Mouse (Mus musculus): Measurements from ENCODE around the gene Usp7.

Gene Usp7

DNA sequence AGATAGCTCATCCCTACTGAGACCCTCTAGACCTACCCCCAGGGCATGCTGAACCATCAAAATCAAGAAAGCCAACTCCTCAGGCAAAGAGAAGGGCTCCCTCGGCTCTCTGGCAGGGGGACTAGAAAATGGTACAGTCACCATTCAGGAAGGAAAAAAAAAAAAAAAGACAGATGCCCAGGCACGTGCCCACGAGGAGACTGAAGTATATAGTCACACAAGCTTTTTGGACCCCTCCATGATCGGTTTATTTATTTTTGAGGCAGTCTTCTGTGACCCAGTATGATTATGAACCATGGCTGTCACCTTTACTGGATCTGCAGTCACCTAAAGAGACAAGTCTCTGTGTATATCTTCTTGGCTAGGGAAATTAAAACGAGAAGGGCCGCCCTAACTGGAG, 118.8 kb downstream of the Usp7 start:
- DNase-seq (ENCODE audit: low spot score) = no peak

DNA sequence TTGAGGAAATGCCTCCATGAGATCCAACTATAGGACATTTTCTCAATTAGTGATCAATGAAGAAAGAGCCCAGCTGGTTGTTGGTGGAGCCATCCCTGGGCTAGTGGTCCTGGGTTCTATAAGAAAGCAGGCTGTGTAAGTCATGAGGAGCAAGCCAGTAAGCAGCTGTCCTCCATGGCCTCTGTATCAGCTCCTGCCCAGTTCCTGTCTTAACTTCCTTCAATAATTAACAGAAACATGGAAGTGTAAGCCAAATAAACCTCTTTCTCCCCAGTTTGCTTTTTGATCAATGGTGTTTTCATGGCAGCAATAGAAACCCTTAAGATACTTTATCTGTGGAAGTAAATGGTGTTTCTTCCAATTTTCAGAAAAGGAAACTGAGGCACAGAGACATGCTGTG, 119.3 kb downstream of the Usp7 start:
- DNase-seq (ENCODE audit: low spot score) = no peak

DNA sequence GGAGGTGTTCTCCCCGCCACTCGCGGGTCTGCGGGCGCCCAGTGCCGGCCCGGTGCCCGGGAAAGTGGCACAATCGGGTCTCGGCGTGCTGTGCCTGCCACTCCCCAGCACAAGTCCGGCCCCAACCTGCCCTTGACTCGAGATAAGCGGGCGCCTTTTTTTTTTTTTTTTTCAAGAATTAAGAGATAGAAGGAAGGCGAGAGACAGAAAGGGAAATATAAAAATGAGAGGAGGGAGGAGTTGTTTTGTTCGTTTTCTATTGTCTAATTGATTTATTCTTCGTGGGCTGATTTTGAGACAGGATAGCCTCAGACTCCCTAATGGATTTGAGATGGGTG, 119.8 kb downstream of the Usp7 start:
- DNase-seq (ENCODE audit: low spot score) = no peak

DNA sequence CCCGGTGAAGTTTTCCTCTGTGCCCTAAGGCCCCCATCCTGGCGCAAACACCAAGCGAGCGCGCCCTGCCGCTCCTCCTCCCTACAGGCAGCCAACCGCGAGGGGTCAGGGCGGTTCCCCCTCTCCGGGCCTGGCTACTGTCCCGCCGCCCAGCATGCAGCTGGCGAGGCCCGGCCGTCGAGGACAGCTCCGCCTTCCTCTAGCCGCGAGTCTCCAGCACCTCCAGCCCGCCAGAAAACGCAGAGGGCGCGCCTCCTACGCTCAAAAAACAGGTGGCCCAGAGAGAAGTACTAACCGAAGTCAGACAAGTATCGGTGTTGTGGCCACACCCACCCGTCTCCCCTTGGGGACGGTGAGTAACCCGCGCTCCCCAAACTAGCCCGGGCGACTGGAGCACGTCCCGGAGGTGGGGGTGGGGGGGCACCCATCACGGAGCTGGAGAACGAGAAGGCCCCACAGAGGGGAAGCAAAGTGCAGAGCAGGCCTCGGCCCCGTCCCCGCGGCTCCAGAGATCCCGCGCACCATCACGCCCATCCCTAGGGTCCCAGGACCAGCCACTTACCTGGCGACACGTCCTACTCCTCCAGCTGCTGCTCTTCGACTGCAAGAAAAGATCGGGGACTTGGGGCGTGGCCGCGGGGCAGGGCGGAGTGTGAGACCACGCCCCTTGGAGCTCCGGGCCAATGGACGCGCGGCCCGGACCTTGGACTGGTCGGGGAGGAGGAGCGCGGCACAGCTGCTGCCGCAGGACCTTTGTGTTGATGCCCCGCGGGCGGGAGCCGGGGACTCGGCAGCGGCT, 120.4 kb downstream of the Usp7 start, which contains the start of gene Carhsp1:
TSS of gene Carhsp1 (minus strand) at position 605 of the 799 bp plus-strand sequence.
- peak; percentile 56 for DNase-seq (ENCODE audit: low spot score)

DNA sequence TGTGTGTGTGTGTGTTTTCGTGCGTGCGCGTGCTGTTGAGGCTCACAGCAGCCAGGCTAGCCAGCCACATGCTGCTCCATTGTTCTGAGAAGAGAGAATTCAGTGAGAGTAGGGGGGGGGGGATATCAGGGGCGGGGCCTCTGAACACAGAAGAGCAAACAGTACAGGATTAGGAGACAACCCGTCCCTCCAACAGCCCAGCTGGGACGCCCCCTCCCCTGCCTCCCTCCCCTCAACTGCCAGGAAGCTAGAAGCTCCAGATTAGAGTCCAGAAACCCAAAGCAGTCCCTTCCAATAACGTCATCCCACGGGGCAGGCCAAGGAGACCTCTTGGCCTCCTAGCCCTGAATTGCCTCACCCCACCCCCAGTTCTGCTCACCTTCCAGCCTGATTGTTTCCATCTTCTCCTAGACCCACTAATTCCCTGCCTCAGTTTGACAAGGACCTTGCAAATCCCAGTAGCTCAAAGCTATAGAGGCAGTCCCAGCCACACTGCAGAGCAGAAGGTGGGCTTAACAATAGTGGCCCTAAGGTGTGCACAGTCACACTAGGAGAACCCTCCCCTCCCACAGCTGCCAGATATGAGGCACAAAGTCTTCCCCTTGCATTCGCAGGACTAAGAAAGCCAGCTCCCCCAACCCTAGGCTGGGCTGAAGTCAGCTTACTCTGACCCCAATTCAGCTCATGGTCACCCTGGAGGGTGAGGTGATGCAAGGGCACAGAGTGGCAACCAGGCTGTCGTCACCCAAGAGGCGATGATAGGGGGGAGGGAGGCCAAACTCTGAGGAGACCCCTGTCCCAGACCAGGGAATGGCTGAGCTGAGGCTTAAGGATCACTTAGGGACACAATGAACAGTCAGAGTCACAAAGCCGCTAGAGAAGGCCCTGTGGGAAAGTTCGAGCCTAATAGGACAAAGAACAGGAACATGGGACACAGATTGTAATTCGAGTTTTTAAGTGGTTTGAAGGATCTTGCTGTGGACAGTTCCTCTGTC, 121.8 kb downstream of the Usp7 start:
- DNase-seq (ENCODE audit: low spot score) = no peak

DNA sequence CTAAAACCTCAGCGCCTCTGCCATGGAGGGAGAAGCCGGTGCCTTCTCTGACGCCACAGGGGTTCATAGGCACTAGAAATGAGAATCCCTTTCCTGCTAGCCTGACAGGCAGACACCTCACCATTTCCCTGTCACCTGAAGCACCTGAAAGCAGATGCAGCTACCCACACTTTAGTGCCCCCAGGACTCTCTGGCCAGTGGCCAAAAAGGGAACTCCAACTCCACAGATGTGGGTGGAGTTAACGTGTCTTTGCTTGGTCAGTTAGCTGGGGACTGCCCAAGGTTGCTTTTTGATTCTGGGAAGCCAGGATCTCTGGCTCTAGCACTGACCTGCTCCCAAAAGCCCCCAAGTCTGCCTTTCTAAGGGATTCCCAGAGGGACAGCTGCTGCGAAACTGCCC, 122.7 kb downstream of the Usp7 start:
- no peak for DNase-seq (ENCODE audit: low spot score)

DNA sequence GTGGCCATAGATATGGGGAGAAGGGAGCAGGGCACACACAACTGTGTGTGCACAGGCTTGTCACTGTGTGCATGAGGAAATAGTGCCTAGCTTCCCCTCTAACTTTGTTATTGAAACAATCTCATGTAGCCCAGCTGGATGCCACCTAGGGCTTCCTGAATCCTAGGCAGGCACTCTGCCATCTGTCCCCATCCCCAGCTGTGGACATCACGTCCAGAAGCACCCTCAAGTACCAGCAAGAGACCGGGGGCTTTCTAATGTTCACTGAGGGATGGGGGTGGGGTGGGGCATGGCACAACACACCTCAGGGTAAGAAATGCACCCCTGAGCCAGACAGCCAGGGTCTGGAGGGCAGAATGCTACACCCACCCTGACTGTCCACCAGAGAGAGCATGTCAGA, 123.7 kb downstream of the Usp7 start:
- no peak for DNase-seq (ENCODE audit: low spot score)

DNA sequence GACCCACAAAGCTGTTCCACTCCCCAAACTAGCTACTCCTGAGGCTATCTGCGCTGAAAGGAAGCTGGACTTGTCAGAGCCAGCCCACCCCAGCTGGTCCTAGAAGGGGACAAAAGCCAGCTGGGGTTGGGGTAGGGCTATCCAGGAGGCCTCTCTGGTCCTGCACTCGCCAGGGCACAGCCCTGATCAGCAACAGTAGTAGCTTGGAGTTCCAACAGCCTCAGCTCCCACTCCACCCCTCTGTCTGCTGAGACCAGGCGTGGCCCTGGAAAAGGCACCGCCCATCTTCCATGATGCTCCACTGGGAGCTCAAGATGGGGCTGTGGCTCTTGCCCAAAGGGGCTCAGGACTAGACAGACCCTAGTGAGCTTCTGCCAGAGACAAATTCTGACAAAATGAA, 124.3 kb downstream of the Usp7 start:
- no peak for DNase-seq (ENCODE audit: low spot score)

DNA sequence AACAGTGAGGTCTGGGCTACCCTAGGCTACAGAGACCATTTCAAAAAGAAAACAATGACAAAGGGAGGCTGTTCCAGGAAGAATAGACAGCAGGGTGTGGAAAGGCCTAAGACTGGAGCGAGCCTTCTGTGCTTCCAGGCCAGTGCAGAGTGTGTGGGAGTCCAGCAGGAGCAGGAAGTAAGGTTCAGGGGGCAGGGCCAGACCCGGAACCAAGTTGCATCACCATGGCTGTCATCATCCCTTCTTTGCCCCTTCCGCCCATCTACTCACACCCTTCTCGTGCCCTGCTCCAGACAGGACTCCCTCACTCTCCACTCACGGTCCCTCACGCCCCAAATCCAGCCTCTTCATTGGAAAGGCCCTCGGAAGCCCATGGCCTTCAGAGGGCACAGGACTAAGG, 124.8 kb downstream of the Usp7 start:
- no peak for DNase-seq (ENCODE audit: low spot score)

DNA sequence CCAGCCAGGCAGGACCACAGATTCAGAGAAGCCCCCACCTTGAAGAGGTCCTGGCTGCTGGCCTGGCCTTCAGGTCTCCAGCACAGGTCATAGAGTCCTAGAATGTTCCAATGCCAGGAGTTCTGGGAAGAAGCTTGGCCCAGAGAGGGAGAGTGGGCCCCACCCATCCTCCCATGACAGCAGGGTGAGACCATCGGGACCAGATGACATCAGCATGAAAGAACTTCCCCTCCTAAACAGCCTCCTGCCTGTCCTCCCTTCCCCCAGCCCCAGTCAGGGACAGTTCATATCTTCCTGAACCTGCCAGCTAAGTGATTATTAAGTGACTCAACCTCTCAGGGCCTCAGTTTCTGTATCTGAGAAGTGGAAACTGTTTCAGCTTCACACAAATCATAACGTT, 125.7 kb downstream of the Usp7 start:
- DNase-seq (ENCODE audit: low spot score) = no peak

DNA sequence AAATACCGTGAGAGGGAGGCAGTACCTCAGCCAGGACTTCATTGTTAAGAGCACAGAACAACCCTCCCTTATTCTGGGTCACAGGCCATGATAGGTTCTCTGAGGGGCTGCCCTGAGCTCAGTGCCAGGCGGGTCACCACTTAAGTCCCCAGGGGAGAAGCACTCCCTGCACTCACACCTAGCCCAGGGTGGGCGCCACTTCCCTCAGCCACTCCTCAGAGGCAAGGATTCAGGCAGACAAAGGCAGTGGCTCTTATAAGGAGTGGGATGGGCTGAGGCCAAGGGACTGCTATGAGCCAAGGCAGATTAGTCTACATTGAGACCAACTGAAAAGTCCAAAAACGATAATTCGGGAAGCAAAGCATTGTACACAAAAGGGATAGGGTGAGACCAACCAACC, 126.7 kb downstream of the Usp7 start:
- no peak for DNase-seq (ENCODE audit: low spot score)

DNA sequence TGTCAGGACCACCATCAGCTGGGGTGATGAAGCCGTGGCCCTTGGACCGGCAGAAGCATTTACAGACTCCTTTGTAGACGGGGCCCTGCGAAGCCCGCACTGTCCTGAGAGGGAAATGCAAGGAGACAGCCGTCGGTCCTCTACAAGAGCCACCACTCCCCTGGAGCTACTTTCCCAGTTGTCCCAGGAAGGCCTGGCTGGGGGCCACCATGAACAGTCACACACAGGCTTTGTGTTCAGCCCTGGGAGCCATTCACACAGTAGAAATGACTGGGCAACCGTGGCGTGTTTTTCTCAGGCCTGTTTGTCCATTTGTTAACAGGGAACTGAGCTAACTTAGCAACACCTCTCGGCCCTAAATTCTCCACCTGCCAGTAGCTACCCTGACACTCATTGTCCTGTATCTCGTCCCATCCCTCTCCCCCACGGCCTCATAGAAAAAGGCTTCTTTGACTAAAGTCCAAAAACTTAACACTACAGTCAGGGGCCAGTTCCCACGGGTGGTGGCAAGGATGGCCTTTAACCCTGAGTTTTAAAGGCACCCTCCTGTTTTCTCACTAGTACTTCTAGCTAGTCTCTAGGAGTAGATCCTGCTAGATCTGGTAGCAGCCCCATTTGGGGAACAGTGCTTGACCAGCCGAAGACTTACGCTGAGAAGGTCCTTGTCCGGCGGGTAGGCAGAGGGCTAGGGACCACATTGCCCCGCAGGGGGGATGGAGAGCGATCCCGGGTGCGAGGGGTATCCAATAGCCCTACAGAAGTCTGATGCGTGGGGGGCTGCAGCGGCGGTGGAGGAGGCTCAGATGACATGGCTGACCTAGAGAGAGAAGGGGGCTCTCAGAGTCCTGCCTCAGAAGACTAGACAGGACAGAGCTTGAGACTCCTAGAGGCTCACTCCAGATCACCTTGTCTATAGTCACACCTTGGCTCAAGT, 128.2 kb downstream of the Usp7 start:
- no peak for DNase-seq (ENCODE audit: low spot score)

DNA sequence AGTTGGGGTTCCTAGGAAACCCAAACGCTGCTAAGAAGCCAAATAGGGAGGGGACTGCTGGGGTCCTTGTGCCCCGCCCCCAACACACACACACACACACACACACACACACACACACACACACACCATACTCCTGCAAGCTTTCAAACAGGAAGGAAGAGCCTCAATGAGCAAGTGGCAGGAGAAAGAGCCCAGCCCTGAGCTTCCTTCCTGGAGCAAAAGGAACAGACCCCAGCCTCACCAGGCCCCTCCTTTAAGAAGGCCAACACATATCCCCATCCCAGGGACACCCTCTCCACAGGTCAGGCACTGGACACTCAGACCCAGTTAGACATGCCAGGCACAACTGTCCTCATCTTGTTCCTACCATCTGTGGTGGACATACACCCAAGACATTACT, 129.1 kb downstream of the Usp7 start:
- no peak for DNase-seq (ENCODE audit: low spot score)

DNA sequence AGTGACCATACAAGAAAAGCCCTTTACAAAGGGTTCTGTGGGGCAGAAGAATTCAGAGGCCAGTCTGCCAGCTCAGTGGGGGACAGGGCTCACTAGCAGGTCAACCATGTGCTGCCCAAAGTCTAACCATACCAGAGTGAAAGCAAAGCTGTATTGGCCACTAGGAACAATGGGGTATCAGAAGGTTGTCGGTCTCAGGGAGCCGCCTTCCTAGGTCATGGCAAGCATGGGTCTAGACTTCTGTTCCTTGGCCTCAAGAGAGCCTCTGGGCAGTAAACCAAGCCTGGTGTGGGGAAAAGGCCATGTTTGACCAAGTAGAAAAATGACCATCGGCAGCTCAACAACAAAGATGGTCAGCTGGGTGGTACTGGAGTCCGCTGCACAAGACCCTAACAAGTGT, 133.3 kb downstream of the Usp7 start:
- DNase-seq (ENCODE audit: low spot score) = no peak

DNA sequence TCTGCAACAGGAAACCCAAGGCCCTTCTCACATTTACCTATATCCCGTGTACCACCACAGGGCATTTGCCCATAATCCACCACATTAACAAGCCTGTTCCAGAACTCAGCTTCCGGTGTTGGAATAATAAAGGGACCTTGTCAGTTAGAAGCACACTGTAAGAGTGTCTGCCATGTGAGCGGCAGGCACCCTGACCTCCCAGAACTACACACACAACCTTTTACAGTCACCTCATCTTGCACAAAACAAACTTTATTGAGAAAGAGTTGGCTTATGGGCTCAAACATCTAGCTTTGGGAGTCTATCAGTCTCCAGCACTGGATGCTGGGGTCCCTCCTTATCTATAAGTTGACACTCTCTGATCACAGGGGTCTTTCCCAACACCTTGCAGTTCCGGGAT, 133.8 kb downstream of the Usp7 start:
- DNase-seq (ENCODE audit: low spot score) = no peak

DNA sequence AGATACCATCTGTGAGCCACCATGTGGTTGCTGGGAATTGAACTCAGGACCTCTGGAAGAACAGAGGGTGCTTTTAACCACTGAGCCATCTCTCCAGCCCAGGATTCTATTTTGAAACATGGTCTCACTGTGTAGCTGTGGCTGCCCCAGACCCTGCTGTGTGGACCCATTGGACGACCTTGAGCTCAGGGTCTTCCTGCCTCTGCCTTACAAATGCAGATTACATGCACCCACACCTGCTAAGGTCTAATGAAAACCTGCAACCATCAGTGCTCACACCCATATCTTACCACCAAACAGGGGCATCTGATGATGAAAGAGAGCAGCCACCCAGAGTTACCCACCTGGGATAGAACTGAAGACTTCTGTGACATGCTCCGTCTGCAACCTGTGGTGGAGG, 135.9 kb downstream of the Usp7 start:
- no peak for DNase-seq (ENCODE audit: low spot score)

DNA sequence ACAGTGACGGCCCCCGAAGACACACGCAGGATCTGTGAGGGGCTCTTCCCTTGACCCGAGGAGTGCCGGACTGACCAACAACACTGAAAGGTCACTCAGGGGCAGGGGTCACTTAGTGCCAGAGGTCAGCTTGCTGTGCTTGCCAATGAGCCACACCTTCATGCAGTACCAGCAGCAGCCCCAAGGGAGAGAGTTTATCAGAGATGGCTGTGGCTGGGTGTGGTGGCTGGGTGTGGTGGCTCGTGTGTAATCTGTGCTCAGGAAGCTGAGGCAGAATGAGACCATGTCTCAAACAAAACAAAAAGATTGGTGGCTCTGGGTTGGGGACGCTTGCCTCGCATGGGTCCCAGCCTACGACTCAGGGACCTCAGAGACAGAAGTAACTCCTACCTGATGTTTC, 136.5 kb downstream of the Usp7 start:
- DNase-seq (ENCODE audit: low spot score) = no peak

DNA sequence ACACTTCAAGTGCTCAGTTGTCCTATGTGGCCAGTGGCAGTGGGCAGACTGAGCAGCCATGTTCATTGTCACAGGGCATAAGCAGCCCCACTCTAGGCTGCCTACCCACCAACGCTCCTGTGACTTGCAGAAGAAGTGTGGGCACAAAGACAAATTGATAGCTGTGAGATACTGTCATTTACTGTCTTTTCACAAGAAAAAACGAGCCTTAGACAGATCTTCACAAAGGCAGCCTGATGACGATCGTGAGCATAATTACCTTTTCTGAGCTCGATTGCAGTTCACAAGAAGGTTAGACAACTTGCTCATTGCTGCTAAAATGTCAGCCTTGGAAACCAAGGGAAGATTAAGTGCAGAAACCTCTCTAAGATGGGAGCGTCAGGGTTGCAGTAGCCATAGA, 137.0 kb downstream of the Usp7 start:
- DNase-seq (ENCODE audit: low spot score) = no peak

DNA sequence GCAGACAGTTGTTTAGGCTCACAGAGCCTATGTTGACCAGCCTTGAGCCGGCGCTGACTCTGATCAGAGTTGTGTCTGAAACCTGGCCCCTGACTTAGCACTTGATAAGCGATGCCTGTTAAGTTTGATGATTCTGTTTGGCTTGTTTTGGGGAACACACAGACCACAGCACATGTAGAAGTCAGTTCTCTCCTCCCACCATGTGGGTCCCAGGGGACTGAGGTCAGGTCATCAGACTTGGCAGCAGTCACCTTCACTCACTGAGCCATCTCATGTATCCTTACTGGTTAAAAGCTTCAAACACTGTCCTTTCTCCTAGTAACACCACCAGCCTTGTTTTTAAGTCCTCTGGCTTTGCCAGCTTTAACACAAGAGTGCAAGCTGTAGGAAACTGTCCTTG, 142.1 kb downstream of the Usp7 start:
- no peak for DNase-seq (ENCODE audit: low spot score)

DNA sequence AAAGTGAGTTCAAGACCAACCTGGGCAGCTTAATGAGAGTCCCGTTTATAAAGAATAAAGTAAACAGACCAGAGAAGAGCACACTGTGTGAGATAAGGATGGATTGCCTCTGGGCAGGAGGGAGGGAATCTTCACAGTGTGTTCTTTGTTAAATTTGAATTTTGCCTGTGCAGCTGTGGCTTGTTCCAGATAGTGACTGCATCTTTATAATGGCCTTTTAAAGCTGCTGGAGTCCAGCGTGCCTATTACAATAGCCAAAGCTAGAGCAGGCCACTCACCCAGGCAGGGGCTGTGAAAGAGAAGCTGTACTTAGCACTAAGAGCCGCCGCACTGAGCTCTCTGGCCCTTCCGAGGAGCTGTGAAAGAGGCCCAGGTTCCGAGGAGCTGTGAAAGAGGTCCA, 146.6 kb downstream of the Usp7 start:
- DNase-seq (ENCODE audit: low spot score) = no peak

DNA sequence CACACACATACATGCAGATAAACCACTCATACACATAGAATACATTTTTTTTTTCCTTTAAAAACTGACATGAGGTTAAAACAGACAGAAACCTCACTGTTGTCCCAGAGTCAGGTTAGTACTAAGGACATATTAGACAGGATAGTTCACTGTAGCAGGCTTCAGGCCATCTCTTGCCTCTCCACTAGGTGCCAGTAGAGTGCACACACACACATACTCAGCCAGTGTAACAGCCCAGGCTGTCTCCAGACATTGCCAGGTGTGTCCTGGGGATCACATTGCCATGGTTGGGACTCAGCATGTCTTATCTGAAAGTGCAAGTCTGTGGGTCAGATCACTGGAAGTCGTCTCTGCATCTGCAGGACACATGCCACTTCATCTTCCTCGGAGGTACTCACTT, 148.3 kb downstream of the Usp7 start:
- DNase-seq (ENCODE audit: low spot score) = peak; percentile 50

Data from layer of hippocampus, adult 9-10 months (tissue).